Mouse (Mus musculus) heart, postnatal 0 days (tissue): Measurements from ENCODE around the gene Wfdc18. TPM values are rescaled to one million over a fixed set of nuclear protein-coding genes. Genes with fewer than 3 reads are reported as not detected.

ENCODE experiments used
- ATAC-seq: fragments of 200-750 bp; cut with Nextera tagmentation; 2 replicates; pipeline ENCODE4 v1.8.0; 2017; ENCODE audit warnings: low read depth, moderate number of reproducible peaks, moderate library complexity; ENCODE audit not compliant: insufficient read depth
- DNase-seq: peaks from one replicate; pipeline ENCODE4 v3.0.0-alpha.2; 2016; ENCODE audit warnings: low spot score
- H3K27ac ChIP-seq: fragments of 300-500 bp; sonication (generic); 2 replicates; pipeline ENCODE4 v1.5.1; 2014; ENCODE audit warnings: low read depth, mild to moderate bottlenecking
- H3K27me3 ChIP-seq: fragments of 300-500 bp; sonication (generic); 2 replicates; pipeline ENCODE4 v1.6.1; 2014; ENCODE audit warnings: low read length, mixed read lengths; ENCODE audit not compliant: control insufficient read depth, insufficient read depth
- H3K36me3 ChIP-seq: fragments of 300-500 bp; sonication (generic); replicated peaks from 2 replicates; pipeline ENCODE4 v1.6.1; 2014; ENCODE audit warnings: low read length, mixed read lengths; ENCODE audit not compliant: control insufficient read depth, insufficient read depth
- H3K4me1 ChIP-seq: fragments of 300-500 bp; sonication (generic); 2 replicates; pipeline ENCODE4 v1.6.1; 2014; ENCODE audit warnings: antibody characterized with exemption; ENCODE audit not compliant: control insufficient read depth, insufficient read depth
- H3K4me2 ChIP-seq: fragments of 300-500 bp; sonication (generic); 2 replicates; pipeline ENCODE4 v1.6.1; 2014; ENCODE audit warnings: low read depth, mild to moderate bottlenecking, low read length, moderate library complexity
- H3K4me3 ChIP-seq: fragments of 300-500 bp; sonication (generic); 2 replicates; pipeline ENCODE4 v1.5.1; 2014; ENCODE audit warnings: low read depth, low read length
- H3K9ac ChIP-seq: fragments of 300-500 bp; sonication (generic); replicated peaks from 2 replicates; pipeline ENCODE4 v1.6.1; 2014; ENCODE audit warnings: low read depth, low read length, mixed read lengths
- H3K9me3 ChIP-seq: fragments of 300-500 bp; sonication (generic); replicated peaks from 2 replicates; pipeline ENCODE4 v1.6.1; 2016; ENCODE audit warnings: low read length; ENCODE audit not compliant: control insufficient read depth
- CTCF ChIP-seq: IDR thresholded peaks from 2 replicates; pipeline ENCODE4 v1.5.1; 2016; ENCODE audit warnings: antibody characterized with exemption, control low read depth, low read depth
- EP300 ChIP-seq: IDR thresholded peaks from 2 replicates; pipeline ENCODE4 v1.6.1; 2016; ENCODE audit warnings: antibody characterized with exemption, low read depth
- WGBS: fragments of 180-500 bp; shearing (Covaris S2); extraction: QIAGEN DNeasy Blood & Tissue Kit; methylation state at CpG from one replicate; pipeline ENCODE4 v1.1.7; 2014; 5-methylcytosine and 5-hydroxymethylcytosine counted together
- polyA plus RNA-seq: library from polyadenylated mRNA; unstranded; fragments of >200 nt; fragmentation: Nextera tagmentation; extraction: Ambion mirVana; gene quantifications from 2 replicates; pipeline ENCODE4 v1.2.1, GENCODE M21; 2015
- total RNA-seq: library from RNA; depleted of rRNA; stranded (reverse); fragments of >200 nt; gene quantifications from 2 replicates; pipeline ENCODE4 v1.2.3, GENCODE M21; 2014; ENCODE audit warnings: low replicate concordance; rRNA removed

The Wfdc18 gene
- total and polyA plus RNA-seq, 2 experiments from 2014 or later, result 3.3 TPM; not detected in 1

DNA sequence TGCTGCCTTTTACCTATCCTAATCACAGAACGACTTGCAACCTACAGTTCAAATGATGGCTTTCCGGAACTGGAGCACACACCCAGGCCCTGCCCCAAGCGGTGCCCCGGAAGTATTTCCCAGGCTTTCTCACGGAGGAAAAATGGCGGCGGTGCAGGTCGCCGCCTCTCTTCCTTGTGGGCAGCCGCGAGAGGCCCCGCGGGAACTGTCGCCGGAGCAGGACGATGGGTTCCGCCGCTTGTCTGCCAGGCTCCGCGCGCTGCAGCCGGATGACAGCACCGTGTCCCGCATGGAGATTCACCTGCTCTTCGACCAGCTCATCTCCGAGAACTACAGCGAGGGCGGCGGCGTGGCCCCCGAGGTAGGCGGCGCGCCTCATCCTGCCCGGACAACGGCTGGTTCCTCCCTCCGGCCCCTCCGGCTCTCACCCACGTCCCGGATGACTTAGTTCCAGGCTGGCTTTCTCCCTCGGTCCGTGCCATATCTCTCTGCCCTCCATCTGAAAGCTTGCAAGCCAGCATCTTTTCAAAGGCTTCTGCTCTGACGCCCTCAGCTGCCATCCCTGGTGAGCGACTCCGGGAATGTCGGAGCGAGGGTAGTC is 44.9 kb downstream of the Wfdc18 start, which contains the start of gene Heatr6:
Gene Heatr6, plus strand, starts transcription at position 116 of the 601 bp plus-strand sequence.
- 0% methylated on average over 47 of the region's 47 CpGs for WGBS
- Histone ChIP-seq H3K36me3 (peaks cover 28% of the 10 kb centered on the region), H3K9me3 (no peaks in the 10 kb centered on the region), H3K27me3 (peaks cover 23% of the 10 kb centered on the region), H3K4me1 (peaks cover 8% of the 10 kb centered on the region; the same call in 1 of the 2 replicates), H3K9ac (peak within 1 kb of the TSS; percentile 37), H3K27ac (peak within 1 kb of the TSS; percentile 46), H3K4me2 (peak within 1 kb of the TSS; percentile 66), H3K4me3 (peak within 1 kb of the TSS; percentile 51)
- peak; percentile 94 for DNase-seq
- no peak for TF ChIP-seq CTCF
- TF ChIP-seq EP300, result no peak
- ATAC-seq, result peak; percentile 99

DNA sequence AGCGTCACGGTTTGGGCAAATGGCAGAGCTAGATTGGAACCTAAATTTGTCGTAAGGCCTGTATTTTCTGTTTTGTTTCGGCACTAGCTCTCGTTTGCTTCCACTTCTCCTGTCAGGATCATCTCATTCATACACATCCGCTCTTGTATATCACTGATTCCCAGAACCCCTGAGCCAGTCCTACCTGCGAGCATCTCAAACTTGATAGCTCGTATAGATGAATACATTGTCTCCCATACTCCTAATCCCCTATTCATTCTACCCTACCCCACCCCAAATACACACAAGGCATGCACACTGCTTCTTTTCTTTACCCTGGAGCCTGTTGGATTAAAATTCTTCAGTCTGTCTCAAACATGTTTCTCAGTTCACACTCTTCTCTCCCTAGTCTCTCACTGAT is 45.4 kb downstream of the Wfdc18 start:
- 12% methylated on average over 8 of the region's 8 CpGs for WGBS
- peaks cover 34% of the 10 kb centered on the region for H3K36me3 ChIP-seq
- DNase-seq, result peak; percentile 13
- H3K27ac ChIP-seq, result peak overlapping the region; percentile 46; the same call in 1 of the 2 replicates
- peaks cover 8% of the 10 kb centered on the region; the same call in 1 of the 2 replicates for H3K4me1 ChIP-seq
- H3K4me3 ChIP-seq, result peak overlapping the region; percentile 51
- no peaks in the 10 kb centered on the region for H3K9me3 ChIP-seq
- TF ChIP-seq CTCF, result no peak
- no peak for TF ChIP-seq EP300
- peaks cover 19% of the 10 kb centered on the region; the same call in 1 of the 2 replicates for H3K27me3 ChIP-seq
- ATAC-seq, result no peak
- peak overlapping the region; percentile 37 for H3K9ac ChIP-seq
- H3K4me2 ChIP-seq, result peak overlapping the region; percentile 66

Other genes starting within 250 kb of the Wfdc18 start
- 7.8 and 24.7 TPM in 2 replicates for gene Mmp28, start 245.9 kb upstream of the Wfdc18 start, total RNA-seq
- gene Mmp28, start 245.9 kb upstream of the Wfdc18 start, polyA plus RNA-seq, result 3.7 and 4.3 TPM in 2 replicates
- gene Taf15, start 235.9 kb upstream of the Wfdc18 start, total RNA-seq, result 1.6 and 6.0 TPM in 2 replicates
- gene Taf15, start 235.9 kb upstream of the Wfdc18 start, polyA plus RNA-seq, result 4.2 and 4.7 TPM in 2 replicates
- not detected in 2 replicates for gene Heatr9, start 186.8 kb upstream of the Wfdc18 start, total RNA-seq
- gene Heatr9, start 186.8 kb upstream of the Wfdc18 start, polyA plus RNA-seq, result not detected in 2 replicates
- not detected in 2 replicates for gene Ccl5, start 178.5 kb upstream of the Wfdc18 start, total RNA-seq
- 0.31 and 0.65 TPM in 2 replicates for gene Ccl5, start 178.5 kb upstream of the Wfdc18 start, polyA plus RNA-seq
- gene Ccl9, start 130.4 kb upstream of the Wfdc18 start, total RNA-seq, result 3.5 and 8.6 TPM in 2 replicates
- gene Ccl9, start 130.4 kb upstream of the Wfdc18 start, polyA plus RNA-seq, result 2.2 and 3.6 TPM in 2 replicates
- 2.2 TPM in 1 of 2 replicates, not detected in the other for gene Ccl6, start 115.9 kb upstream of the Wfdc18 start, total RNA-seq
- gene Ccl6, start 115.9 kb upstream of the Wfdc18 start, polyA plus RNA-seq, result 5.1 and 5.5 TPM in 2 replicates
- not detected in 2 replicates for gene Rpl9-ps1, start 63.4 kb upstream of the Wfdc18 start, total RNA-seq
- not detected in 2 replicates for gene Rpl9-ps1, start 63.4 kb upstream of the Wfdc18 start, polyA plus RNA-seq
- 0.73 TPM in 1 of 2 replicates, not detected in the other for gene Ccl3, start 59.7 kb upstream of the Wfdc18 start, total RNA-seq
- 0.31 and 0.52 TPM in 2 replicates for gene Ccl3, start 59.7 kb upstream of the Wfdc18 start, polyA plus RNA-seq
- not detected in 2 replicates for gene Ccl4, start 46.4 kb upstream of the Wfdc18 start, total RNA-seq
- 0.98 and 1.7 TPM in 2 replicates for gene Ccl4, start 46.4 kb upstream of the Wfdc18 start, polyA plus RNA-seq
- 9.8 TPM in 1 of 2 replicates, not detected in the other for gene Wfdc17, start 5.0 kb upstream of the Wfdc18 start, total RNA-seq
- 2.9 and 3.7 TPM in 2 replicates for gene Wfdc17, start 5.0 kb upstream of the Wfdc18 start, polyA plus RNA-seq
- gene Wfdc21, start 37.9 kb downstream of the Wfdc18 start, total RNA-seq, result not detected in 2 replicates
- 0.52 and 0.82 TPM in 2 replicates for gene Wfdc21, start 37.9 kb downstream of the Wfdc18 start, polyA plus RNA-seq
- gene Heatr6, start 44.7 kb downstream of the Wfdc18 start, total RNA-seq, result 10.2 and 15.1 TPM in 2 replicates
- gene Heatr6, start 44.7 kb downstream of the Wfdc18 start, polyA plus RNA-seq, result 8.9 and 9.6 TPM in 2 replicates
- gene Hnf1b, start 141.0 kb downstream of the Wfdc18 start, total RNA-seq, result not detected in 2 replicates
- gene Hnf1b, start 141.0 kb downstream of the Wfdc18 start, polyA plus RNA-seq, result 0.05 TPM in 1 of 2 replicates, not detected in the other
- 9.4 and 17.1 TPM in 2 replicates for gene Ddx52, start 233.0 kb downstream of the Wfdc18 start, total RNA-seq
- gene Ddx52, start 233.0 kb downstream of the Wfdc18 start, polyA plus RNA-seq, result 13.9 and 14.9 TPM in 2 replicates